Comparison of ENCODE assay signal across 23 mouse cellular contexts in genomic region chr6:58900536-58900935, GRCm38 (mm10). TPM values are rescaled to one million over a fixed set of nuclear protein-coding genes. Genes with fewer than 3 reads are reported as not detected.
"Had no signal": no experiment of that assay in that cellular context is flagged by ENCODE, and none has a peak within 500 bp of the region (broad histone marks: within the 10 kb centered on the region; RNA-seq: fewer than 3 reads in every experiment).

No protein-coding gene starts in this region.

- H3K27ac ChIP-seq: liver, embryonic 13.5 days; liver, embryonic 15.5 days; macrophage; midbrain, embryonic 13.5 days; midbrain, embryonic 15.5 days; neural tube, embryonic 13.5 days; neural tube, embryonic 15.5 days had no signal

- H3K36me3 ChIP-seq: liver, embryonic 13.5 days; liver, embryonic 15.5 days; midbrain, embryonic 15.5 days had no signal

- H3K4me2 ChIP-seq: liver, embryonic 13.5 days; liver, embryonic 15.5 days; midbrain, embryonic 11.5 days; midbrain, embryonic 13.5 days; midbrain, embryonic 15.5 days; neural tube, embryonic 13.5 days; neural tube, embryonic 15.5 days had no signal

- H3K9ac ChIP-seq: liver, embryonic 13.5 days; liver, embryonic 15.5 days; liver, postnatal 0 days; midbrain, embryonic 13.5 days; midbrain, embryonic 15.5 days; neural tube, embryonic 13.5 days; neural tube, embryonic 15.5 days had no signal

- ATAC-seq: liver, postnatal 0 days; midbrain, embryonic 13.5 days; midbrain, embryonic 15.5 days had no signal

- H3K9me3 ChIP-seq: liver, embryonic 13.5 days; liver, embryonic 15.5 days; megakaryocyte, embryonic 14.5 days; midbrain, embryonic 13.5 days; midbrain, embryonic 15.5 days; neural tube, embryonic 13.5 days; neural tube, embryonic 15.5 days had no signal

- DNase-seq: liver; liver, embryonic 13.5 days; liver, postnatal 0 days; lung, adult 2 months; lung, postnatal 10 days; retina, postnatal 1 day; right cerebral cortex, adult 18-20 months; right cerebral cortex, postnatal 25 days; right cerebral cortex, postnatal 4 days; spleen, adult 18-20 months; thymus, adult 18-20 months; thymus, postnatal 14 days; thymus, postnatal 36 days had no signal

- H3K27me3 ChIP-seq: liver, embryonic 13.5 days; liver, embryonic 15.5 days; megakaryocyte, embryonic 14.5 days; midbrain, embryonic 13.5 days; midbrain, embryonic 15.5 days; neural tube, embryonic 13.5 days; neural tube, embryonic 15.5 days had no signal

- H3K4me1 ChIP-seq: liver, embryonic 13.5 days; liver, embryonic 15.5 days had no signal

- H3K4me3 ChIP-seq: liver, embryonic 13.5 days; liver, embryonic 15.5 days; megakaryocyte, embryonic 14.5 days; midbrain, embryonic 13.5 days; midbrain, embryonic 15.5 days; myocyte; neural tube, embryonic 13.5 days; neural tube, embryonic 15.5 days had no signal

RNA-seq across cellular contexts. Expression of gene Nap1l5, which starts 6.3 kb away (rescaled TPM):
- total RNA-seq: megakaryocyte progenitor cell, adult 5-6 weeks had no signal
- polyA plus RNA-seq: macrophage had no signal
